Mouse (Mus musculus): ENCODE data around the gene Mical3.
A peak's percentile ranks its signal among the peaks of the same experiment; 100 is the strongest.

Mical3 gene

DNA sequence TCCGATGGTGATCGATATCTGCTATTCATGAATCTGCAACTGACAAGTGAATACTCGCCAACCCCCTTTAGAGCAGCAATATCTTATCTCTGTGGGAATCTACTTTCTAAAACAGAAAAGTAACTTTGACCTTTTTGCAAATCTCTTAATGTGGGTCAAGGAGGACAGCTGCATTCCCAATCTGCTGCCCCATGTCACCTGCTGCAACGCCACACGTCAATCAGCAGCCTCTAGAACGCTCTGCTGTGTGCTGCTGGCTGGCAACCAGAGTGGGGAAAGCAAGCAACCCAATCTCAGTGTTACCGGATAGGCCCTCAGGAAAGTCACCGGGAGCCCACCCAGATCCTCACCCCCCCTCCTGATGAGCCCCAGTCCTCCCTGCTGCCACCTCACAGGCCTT lies 79.4 kb downstream of the Mical3 start:
- no peak for DNase-seq

GRCm38 (mm10) chr6:121048696-121049095 lies 82.1 kb downstream of the Mical3 start:
- DNase-seq: no peak

DNA sequence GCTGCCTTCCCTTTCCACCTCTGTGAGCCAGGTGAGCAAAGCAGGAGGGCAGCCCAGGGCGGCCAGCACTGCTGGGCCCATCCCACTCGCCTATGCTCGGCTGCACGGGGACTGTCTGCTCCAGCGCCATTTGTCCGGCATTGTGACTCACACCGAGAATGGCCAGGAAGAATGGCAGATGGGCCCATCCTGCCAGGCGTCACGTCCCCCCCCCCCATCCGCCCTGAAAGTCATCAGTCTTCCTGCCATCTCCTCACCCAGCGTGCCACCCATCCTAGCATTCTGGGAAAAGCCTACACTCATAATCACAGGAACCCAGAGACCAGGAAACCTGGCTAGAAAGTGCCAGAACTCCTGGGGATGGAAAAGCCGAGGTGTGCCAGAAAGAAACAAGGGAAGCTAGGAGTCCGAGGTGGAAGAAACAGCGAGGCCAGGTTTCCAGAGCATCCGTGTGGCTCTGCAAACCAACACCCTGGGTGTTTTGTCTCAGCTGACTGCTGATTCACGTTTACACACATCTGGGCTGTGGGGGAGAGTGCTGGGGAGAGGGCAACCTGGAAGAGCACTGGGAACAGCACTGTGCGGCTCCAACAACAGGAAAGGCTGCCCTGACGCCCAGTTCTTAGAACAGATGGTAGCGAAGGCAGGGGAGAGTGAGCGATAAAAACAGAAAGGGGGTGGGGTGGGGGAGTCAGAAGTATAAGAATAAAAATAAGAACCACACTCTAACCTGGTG lies 85.3 kb downstream of the Mical3 start:
- peak; percentile 73 for DNase-seq

DNA sequence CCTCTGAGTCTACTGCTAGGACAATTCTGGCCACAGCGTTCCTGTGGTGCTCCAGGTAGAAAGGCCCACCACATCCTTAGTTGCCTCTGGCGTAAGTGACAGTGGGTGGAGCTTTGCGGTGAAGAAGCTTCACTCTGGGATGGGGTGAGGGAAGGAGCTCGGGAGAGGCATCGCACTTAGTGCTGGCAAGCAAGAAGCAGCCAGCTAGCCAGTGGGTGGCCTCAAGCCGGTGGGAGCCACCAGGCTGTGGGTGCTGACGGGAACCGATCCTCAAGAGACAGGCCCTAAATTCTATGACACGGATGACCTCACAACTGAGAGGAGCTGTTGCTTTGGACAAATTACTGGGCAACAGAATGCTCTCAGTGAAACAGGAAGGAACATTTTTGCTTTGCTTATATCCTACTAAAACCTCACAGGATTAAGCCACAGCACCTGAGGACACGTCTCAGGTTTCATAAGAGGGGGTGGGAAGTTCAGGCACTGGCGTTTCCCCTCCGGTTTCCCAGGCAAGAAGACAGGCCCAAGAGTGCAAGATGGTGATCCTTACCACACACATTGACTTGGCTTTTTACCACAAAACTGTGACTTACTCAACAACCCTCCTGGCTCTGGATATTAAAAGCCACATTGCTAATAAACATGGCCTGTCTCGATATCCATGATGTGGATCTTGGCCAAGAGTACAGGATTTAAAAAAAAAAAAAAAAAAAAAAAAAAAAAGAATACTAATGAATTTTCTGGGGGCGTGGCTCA lies 87.2 kb downstream of the Mical3 start:
- no peak for DNase-seq

GRCm38 (mm10) chr6:121039719-121040118 lies 91.1 kb downstream of the Mical3 start:
- no peak for DNase-seq

GRCm38 (mm10) chr6:121039286-121039685 lies 91.5 kb downstream of the Mical3 start:
- DNase-seq: peak; percentile 50 to 60

DNA sequence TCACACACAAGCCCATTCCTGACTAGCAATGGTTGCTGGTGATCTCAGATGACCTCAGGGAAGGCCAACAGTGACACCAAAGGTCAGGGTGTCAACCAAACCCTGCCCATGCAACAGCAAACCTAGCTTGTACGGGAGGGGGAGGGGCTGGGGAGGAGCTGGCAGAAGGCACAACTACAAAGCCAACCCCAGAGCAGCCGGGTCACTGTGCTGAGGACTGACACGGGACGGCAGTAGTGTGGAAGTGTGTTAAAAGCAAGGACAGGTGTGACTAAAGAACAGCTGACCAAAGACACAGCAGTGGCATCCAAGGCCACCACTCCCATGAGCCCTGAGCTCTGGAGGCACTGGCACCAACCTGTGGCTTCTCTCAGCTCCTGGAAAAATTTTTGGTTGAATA lies 93.7 kb downstream of the Mical3 start:
- no peak for DNase-seq

- no peak for DNase-seq
Measured at GRCm38 (mm10) chr6:121035929-121036328, 94.9 kb downstream of the Mical3 start.

DNA sequence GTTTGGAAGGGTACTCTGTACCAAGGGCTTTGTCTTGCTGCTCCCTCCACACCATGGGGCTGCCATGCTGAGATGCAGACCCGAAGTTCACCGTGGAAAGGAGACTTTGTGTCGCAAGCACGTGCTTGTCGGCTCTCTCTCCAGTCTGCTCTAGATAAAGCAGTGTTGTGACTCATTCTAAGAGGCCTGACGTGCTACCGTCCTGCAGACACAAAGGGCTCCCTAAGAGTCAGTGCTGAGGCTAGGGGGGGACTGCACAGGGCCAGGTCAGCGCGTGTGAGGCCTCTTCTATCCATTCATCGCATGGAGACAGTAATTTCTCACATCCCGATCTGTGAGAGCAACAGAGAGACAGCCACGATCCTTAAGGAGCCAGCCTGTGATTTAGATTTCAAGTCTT lies 95.5 kb downstream of the Mical3 start:
- no peak for DNase-seq

- no peak for DNase-seq
Measured at GRCm38 (mm10) chr6:121033250-121033649, 97.5 kb downstream of the Mical3 start.

DNA sequence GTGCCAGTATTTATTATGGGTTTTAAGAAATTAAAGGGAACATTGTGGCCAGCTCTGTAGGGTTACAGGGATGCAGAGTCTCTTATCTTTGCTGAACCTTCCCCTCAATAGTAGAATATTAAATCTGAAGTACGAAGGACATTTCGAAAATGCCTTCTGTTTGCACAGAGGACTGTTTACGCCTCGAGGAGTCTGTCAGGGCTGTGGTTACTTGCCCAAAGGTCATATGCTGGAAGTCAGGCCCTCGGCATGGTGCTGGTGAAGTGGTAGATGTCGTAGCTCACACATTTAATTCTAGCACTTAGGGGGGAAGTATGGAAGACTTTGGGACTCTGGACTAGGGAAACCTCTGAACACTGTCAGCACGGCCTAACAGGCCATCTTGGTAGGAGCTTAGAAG lies 99.4 kb downstream of the Mical3 start:
- DNase-seq: no peak

DNA sequence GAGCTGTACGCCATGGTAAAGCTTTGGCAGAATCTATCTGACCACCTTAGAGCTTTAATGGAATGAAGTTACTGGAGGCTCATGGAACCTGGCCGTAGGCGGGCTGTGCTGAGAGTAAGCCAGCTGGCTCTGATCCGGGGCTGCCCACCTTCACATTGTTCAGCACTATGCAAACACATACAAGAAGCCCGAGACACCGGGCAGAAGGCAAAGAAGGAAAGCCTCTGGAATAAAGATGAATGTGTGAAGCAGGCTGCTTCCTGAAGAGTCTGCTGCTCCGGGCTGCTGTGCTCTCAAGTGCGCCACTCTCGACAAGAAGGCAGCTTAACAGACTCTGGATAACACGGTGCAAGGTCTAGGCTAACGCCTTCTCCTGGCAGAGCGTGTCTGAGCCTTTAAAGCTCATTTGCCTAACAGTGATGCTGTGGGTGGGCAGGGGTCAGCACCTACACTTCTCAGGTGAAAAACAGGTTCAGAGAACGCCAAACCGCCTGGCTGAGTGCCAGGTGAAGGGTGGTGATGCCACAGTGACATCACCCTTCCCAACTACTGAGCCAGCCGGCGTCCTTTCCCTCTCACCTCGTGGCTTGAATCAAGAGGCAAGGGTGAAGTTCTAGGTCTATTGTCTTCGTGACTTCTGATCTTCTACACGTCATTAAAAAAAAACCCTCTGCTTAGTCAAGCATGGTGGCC lies 100.8 kb downstream of the Mical3 start:
- DNase-seq: peak in 1 of 2 experiments; percentile 38

DNA sequence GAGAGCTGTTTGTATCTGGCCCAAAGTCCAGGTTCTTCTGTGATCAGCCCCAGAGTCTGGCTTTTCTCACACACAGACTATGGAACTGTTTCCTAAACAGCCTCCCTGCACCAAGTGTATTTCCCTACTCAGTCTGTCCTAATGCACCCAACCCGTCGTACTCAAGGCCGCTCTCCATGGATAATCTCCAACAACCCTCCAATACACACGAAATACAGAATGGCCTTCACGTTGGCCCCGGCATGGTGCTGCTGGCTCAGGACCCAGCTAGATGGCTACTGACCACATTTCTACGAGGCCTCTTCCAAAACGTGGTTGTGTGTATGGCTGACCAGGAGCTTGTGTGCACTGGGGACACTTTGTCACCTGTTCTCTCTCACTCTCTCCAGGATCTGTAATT lies 102.3 kb downstream of the Mical3 start:
- no peak for DNase-seq

GRCm38 (mm10) chr6:121027314-121027713 lies 103.5 kb downstream of the Mical3 start:
- peak; percentile 75 to 77 for DNase-seq

DNA sequence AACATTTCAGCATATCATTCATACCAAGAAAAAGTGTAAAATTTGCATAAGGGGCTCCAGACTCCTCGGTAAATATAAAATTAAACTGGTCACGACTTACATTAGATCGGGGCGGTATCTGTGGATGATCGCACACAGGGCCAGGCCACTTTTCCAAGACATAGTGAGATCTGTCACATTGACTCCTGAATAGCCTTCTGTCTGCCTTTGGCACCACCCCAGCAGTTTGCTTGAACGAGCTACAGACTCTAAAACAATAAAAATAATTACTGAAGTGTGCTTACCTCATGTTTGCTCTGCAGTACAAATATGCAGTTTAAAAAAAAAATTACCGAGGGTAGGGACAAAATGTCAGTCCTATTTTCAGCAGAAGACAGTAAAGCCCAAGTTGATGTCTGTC lies 103.9 kb downstream of the Mical3 start:
- peak; percentile 75 to 82 for DNase-seq

DNA sequence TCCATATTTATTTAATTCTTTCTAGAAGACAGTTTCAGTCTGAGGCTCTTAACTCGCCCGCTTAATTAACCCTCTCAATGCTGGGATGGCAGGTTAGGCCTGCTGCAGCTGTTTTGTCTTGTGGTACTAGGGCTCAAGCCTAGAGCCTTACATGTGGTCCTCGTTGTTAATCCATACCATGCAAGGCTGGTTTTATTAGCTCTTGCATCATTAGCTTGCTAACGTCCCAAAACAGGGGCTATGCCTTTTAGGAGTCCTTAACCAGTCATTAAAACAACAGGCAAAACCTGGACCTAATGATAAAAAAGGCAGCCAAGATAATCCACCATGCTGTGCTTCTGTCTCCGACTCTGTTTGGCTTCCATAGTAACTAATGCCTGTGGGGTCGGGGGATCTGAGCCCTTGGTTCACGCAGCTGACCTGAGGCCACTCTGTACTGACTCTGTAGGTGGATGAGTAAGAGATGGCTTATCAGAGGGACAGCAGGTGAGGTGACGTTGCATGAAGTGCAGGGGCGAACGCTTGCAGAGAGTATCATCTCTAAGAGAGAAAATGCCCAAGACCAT lies 104.7 kb downstream of the Mical3 start:
- no peak for DNase-seq

GRCm38 (mm10) chr6:121018147-121018546 lies 112.7 kb downstream of the Mical3 start:
- peak; percentile 57 to 69 for DNase-seq

DNA sequence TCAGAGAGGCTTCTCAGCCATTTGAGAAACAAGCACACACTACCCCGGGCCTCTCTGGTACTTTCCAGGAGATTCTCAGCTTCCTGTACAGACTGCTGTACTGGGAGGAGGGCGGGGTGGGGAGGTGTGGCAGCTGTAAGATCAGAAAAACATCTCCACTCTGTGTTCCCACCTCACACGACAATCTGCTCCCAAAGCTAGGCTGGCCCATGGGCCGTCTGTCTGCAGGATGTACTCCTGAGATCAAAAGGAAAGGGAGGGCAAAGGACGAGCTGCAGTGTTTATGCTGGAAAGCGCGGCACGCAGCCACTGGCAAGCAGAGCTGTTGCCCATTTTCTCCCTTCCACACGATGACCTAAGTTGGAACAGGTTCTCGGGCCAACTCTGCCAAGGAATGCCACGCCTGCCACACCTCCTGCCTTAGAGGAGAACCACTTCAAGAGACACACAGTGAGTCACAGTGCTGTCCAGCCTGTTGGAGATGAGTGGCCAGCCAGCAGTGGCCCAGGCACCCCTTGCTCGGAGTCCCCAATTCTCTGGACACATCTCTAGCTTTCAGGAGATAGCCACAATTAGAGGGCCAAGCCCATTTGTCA lies 113.3 kb downstream of the Mical3 start:
- DNase-seq: peak; percentile 53 to 69

- no peak for DNase-seq
Measured at GRCm38 (mm10) chr6:121016097-121016496, 114.7 kb downstream of the Mical3 start.

DNA sequence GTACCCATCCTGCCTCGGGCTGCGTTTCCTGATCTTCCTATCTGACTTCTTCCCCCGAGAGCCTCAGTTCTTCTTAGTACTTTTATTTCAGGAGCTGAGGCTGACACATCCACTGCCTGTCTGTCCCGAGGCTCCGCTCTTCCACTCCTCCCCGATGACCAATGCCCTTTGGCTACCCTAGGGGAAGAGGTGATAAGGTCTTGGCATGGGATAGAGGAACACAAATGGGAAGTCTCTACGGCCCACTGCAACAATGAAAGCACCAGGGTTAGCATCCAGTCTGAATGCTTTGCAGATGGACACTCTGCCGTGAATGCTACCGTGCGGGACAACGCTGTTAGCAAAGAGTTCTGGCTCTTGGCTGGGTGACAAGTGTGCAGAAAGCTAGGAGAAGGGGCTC lies 116.5 kb downstream of the Mical3 start:
- no peak for DNase-seq

- peak; percentile 63 to 81 for DNase-seq
Measured at GRCm38 (mm10) chr6:121013750-121014149, 117.0 kb downstream of the Mical3 start.

- DNase-seq: no peak
Measured at GRCm38 (mm10) chr6:121011709-121012108, 119.1 kb downstream of the Mical3 start.

DNA sequence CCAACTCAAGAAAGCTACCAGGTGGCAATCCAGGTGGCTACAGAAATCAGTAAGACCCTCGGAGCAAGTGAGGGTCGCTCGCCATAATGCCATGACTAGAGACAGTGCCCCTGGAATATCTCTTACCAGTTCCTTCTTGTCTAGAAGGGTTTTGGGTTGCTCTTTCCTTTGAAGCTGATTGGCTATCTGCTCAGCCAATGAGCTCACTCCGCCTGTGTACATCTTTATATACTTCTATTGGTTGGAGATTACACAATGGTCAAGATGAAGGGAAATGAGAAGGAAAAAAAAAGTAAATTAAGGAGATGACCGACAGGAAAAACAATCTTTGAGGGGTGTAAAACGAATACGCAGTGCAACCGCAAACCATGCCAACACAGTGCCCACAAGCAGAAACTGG lies 121.1 kb downstream of the Mical3 start:
- DNase-seq: no peak

All from cerebellum, postnatal 14 days (tissue).